Mouse (Mus musculus): ENCODE measurements around the gene Tdrkh. TPM values are rescaled to one million over a fixed set of nuclear protein-coding genes. Genes with fewer than 3 reads are reported as not detected.

Gene Tdrkh
- polyA plus RNA-seq, 1 experiment from 2014 or later = 16.0 TPM

GRCm38 (mm10) chr3:94463926-94464578 is 51.0 kb downstream of the Tdrkh start:
- Histone ChIP-seq H3K79me2 (ENCODE audit: inconsistent target) (no peaks in the 10 kb centered on the region), H3K27ac (no peak overlapping the region), H3K36me3 (ENCODE audit: inconsistent target) (no peaks in the 10 kb centered on the region), H3K4me3 (ENCODE audit: inconsistent target) (no peak overlapping the region)
- 78% methylated on average over 11 of the region's 11 CpGs for WGBS (ENCODE audit: missing documents)

- no peaks in the 10 kb centered on the region for H3K36me3 ChIP-seq (ENCODE audit: inconsistent target)
- 92% methylated on average over 12 of the region's 13 CpGs for WGBS (ENCODE audit: missing documents)
These were observed 52.8 kb downstream of the Tdrkh start for GRCm38 (mm10) chr3:94465632-94466430.

GRCm38 (mm10) chr3:94468931-94469330 is 55.9 kb downstream of the Tdrkh start:
- H3K36me3 ChIP-seq (ENCODE audit: inconsistent target) = no peaks in the 10 kb centered on the region
- no peak overlapping the region for H3K27ac ChIP-seq
- no peak overlapping the region for H3K4me3 ChIP-seq (ENCODE audit: inconsistent target)
- no peaks in the 10 kb centered on the region for H3K79me2 ChIP-seq (ENCODE audit: inconsistent target)
- WGBS (ENCODE audit: missing documents) = 62% methylated on average over 3 of the region's 3 CpGs

More at GRCm38 (mm10) chr3:94465632-94466430, 52.8 kb downstream of the Tdrkh start:
- no peak overlapping the region for H3K4me3 ChIP-seq (ENCODE audit: inconsistent target)
- no peaks in the 10 kb centered on the region for H3K79me2 ChIP-seq (ENCODE audit: inconsistent target)
- H3K27ac ChIP-seq = no peak overlapping the region

GRCm38 (mm10) chr3:94472447-94473114 is 59.5 kb downstream of the Tdrkh start:
- no peak overlapping the region for H3K27ac ChIP-seq

GRCm38 (mm10) chr3:94473115-94473505 is 60.0 kb downstream of the Tdrkh start:
- WGBS (ENCODE audit: missing documents) = 80% methylated on average over 10 of the region's 10 CpGs

More at GRCm38 (mm10) chr3:94472447-94473114, 59.5 kb downstream of the Tdrkh start:
- Histone ChIP-seq H3K36me3 (ENCODE audit: inconsistent target) (no peaks in the 10 kb centered on the region), H3K4me3 (ENCODE audit: inconsistent target) (no peak overlapping the region), H3K79me2 (ENCODE audit: inconsistent target) (no peaks in the 10 kb centered on the region)
- WGBS (ENCODE audit: missing documents) = 32% methylated on average over 27 of the region's 28 CpGs

GRCm38 (mm10) chr3:94473567-94474232 is 60.6 kb downstream of the Tdrkh start:
- Histone ChIP-seq H3K4me3 (ENCODE audit: inconsistent target) (no peak overlapping the region), H3K27ac (no peak overlapping the region)
- whole genome bisulfite sequencing (ENCODE audit: missing documents) = 93% methylated on average over 5 of the region's 5 CpGs

More at GRCm38 (mm10) chr3:94473115-94473505, 60.0 kb downstream of the Tdrkh start:
- Histone ChIP-seq H3K27ac (no peak overlapping the region), H3K4me3 (ENCODE audit: inconsistent target) (no peak overlapping the region), H3K79me2 (ENCODE audit: inconsistent target) (no peaks in the 10 kb centered on the region), H3K36me3 (ENCODE audit: inconsistent target) (no peaks in the 10 kb centered on the region)

GRCm38 (mm10) chr3:94476301-94477035 is 63.4 kb downstream of the Tdrkh start:
- Histone ChIP-seq H3K36me3 (ENCODE audit: inconsistent target) (no peaks in the 10 kb centered on the region), H3K4me3 (ENCODE audit: inconsistent target) (no peak overlapping the region), H3K27ac (no peak overlapping the region), H3K79me2 (ENCODE audit: inconsistent target) (no peaks in the 10 kb centered on the region)
- 66% methylated on average over 8 of the region's 8 CpGs for WGBS (ENCODE audit: missing documents)

More at GRCm38 (mm10) chr3:94473567-94474232, 60.6 kb downstream of the Tdrkh start:
- H3K36me3 ChIP-seq (ENCODE audit: inconsistent target) = no peaks in the 10 kb centered on the region
- H3K79me2 ChIP-seq (ENCODE audit: inconsistent target) = no peaks in the 10 kb centered on the region

GRCm38 (mm10) chr3:94477444-94477843 is 64.4 kb downstream of the Tdrkh start:
- H3K36me3 ChIP-seq (ENCODE audit: inconsistent target) = no peaks in the 10 kb centered on the region
- H3K4me3 ChIP-seq (ENCODE audit: inconsistent target) = no peak overlapping the region
- no peaks in the 10 kb centered on the region for H3K79me2 ChIP-seq (ENCODE audit: inconsistent target)
- WGBS (ENCODE audit: missing documents) = 60% methylated on average over 3 of the region's 4 CpGs
- no peak overlapping the region for H3K27ac ChIP-seq

- no peaks in the 10 kb centered on the region for H3K79me2 ChIP-seq (ENCODE audit: inconsistent target)
- H3K4me3 ChIP-seq (ENCODE audit: inconsistent target) = no peak within 1 kb of the TSS
These were observed 64.9 kb downstream of the Tdrkh start, which contains the start of gene Celf3 for GRCm38 (mm10) chr3:94477981-94478422. Gene Celf3, plus strand, starts transcription at chr3:94478295.

GRCm38 (mm10) chr3:94478591-94479169 is 65.6 kb downstream of the Tdrkh start:
- no peak overlapping the region for H3K27ac ChIP-seq
- WGBS (ENCODE audit: missing documents) = 28% methylated on average over 9 of the region's 9 CpGs
- H3K79me2 ChIP-seq (ENCODE audit: inconsistent target) = no peaks in the 10 kb centered on the region
- H3K4me3 ChIP-seq (ENCODE audit: inconsistent target) = no peak overlapping the region
- no peaks in the 10 kb centered on the region for H3K36me3 ChIP-seq (ENCODE audit: inconsistent target)

More at GRCm38 (mm10) chr3:94477981-94478422, 64.9 kb downstream of the Tdrkh start, which contains the start of gene Celf3:
- H3K36me3 ChIP-seq (ENCODE audit: inconsistent target) = no peaks in the 10 kb centered on the region
- H3K27ac ChIP-seq = no peak within 1 kb of the TSS
- WGBS (ENCODE audit: missing documents) = 19% methylated on average over 5 of the region's 14 CpGs

- H3K79me2 ChIP-seq (ENCODE audit: inconsistent target) = no peaks in the 10 kb centered on the region
- H3K27ac ChIP-seq = no peak overlapping the region
- H3K4me3 ChIP-seq (ENCODE audit: inconsistent target) = no peak overlapping the region
- no peaks in the 10 kb centered on the region for H3K36me3 ChIP-seq (ENCODE audit: inconsistent target)
- 8% methylated on average over 10 of the region's 11 CpGs for WGBS (ENCODE audit: missing documents)
These were observed 66.5 kb downstream of the Tdrkh start for GRCm38 (mm10) chr3:94479564-94479963.

- WGBS (ENCODE audit: missing documents) = 37% methylated on average over 16 of the region's 16 CpGs
- Histone ChIP-seq H3K4me3 (ENCODE audit: inconsistent target) (no peak within 1 kb of the TSS), H3K36me3 (ENCODE audit: inconsistent target) (no peaks in the 10 kb centered on the region), H3K27ac (no peak within 1 kb of the TSS), H3K79me2 (ENCODE audit: inconsistent target) (no peaks in the 10 kb centered on the region)
These were observed 67.3 kb downstream of the Tdrkh start, which contains the start of gene Riiad1 for GRCm38 (mm10) chr3:94480291-94480884. Gene Riiad1, minus strand, starts transcription at chr3:94480341.

- 81% methylated on average over 4 of the region's 4 CpGs for WGBS (ENCODE audit: missing documents)
- H3K4me3 ChIP-seq (ENCODE audit: inconsistent target) = no peak overlapping the region
- H3K27ac ChIP-seq = no peak overlapping the region
- H3K36me3 ChIP-seq (ENCODE audit: inconsistent target) = no peaks in the 10 kb centered on the region
- no peaks in the 10 kb centered on the region for H3K79me2 ChIP-seq (ENCODE audit: inconsistent target)
These were observed 68.4 kb downstream of the Tdrkh start for GRCm38 (mm10) chr3:94481429-94481828.

All from macrophage (primary cell).